Mouse (Mus musculus) heart, adult 8-10 months (tissue): ENCODE results near the gene Rdh19. TPM values are rescaled to one million over a fixed set of nuclear protein-coding genes. Genes with fewer than 3 reads are reported as not detected.
"Not testable (repeated sequence)": the region's sequence is repeated elsewhere in the genome, so short reads cannot be mapped to it uniquely, and the experiment has no call there.

ENCODE experiments used
- DNase-seq: peaks from one replicate; pipeline ENCODE4 v3.0.0; 2022; ENCODE audit warnings: low spot score
- total RNA-seq, 4 experiments: library from RNA; stranded (reverse); gene quantifications; 2 replicates each; pipeline ENCODE4 v1.2.4; 2022

The Rdh19 gene
- total RNA-seq, 4 experiments from 2014 or later = not detected

- no peak for DNase-seq
Observed at GRCm38 (mm10) chr10:127879155-127879688, 29.5 kb downstream of the Rdh19 start.

- no peak for DNase-seq
Observed at GRCm38 (mm10) chr10:127881041-127881440, 31.3 kb downstream of the Rdh19 start.

GRCm38 (mm10) chr10:127886551-127886950 is 36.8 kb downstream of the Rdh19 start:
- no peak for DNase-seq

- no peak for DNase-seq
Observed at GRCm38 (mm10) chr10:127886971-127887370, 37.2 kb downstream of the Rdh19 start.

GRCm38 (mm10) chr10:127888605-127889004 is 38.9 kb downstream of the Rdh19 start, which contains the start of gene Rdh7:
Gene Rdh7, minus strand, starts transcription at chr10:127888817.
- no peak for DNase-seq

GRCm38 (mm10) chr10:127891481-127891880 is 41.8 kb downstream of the Rdh19 start:
- no peak for DNase-seq

- not testable (repeated sequence) for DNase-seq
Observed at GRCm38 (mm10) chr10:127893163-127894022, 43.7 kb downstream of the Rdh19 start.

GRCm38 (mm10) chr10:127896705-127897104 is 47.0 kb downstream of the Rdh19 start:
- no peak for DNase-seq

- no peak for DNase-seq
Observed at GRCm38 (mm10) chr10:127897506-127897905, 47.8 kb downstream of the Rdh19 start.

- no peak for DNase-seq
Observed at GRCm38 (mm10) chr10:127898218-127898617, 48.5 kb downstream of the Rdh19 start, which contains the start of gene Sdr9c7. Gene Sdr9c7, plus strand, starts transcription at chr10:127898518.

- DNase-seq = no peak
Observed at GRCm38 (mm10) chr10:127899783-127900182, 50.1 kb downstream of the Rdh19 start.

- no peak for DNase-seq
Observed at GRCm38 (mm10) chr10:127901751-127902150, 52.0 kb downstream of the Rdh19 start.

- no peak for DNase-seq
Observed at GRCm38 (mm10) chr10:127903116-127903515, 53.4 kb downstream of the Rdh19 start.

- DNase-seq = peak; percentile 5
Observed at GRCm38 (mm10) chr10:127904718-127905446, 55.2 kb downstream of the Rdh19 start.

GRCm38 (mm10) chr10:127906138-127906537 is 56.4 kb downstream of the Rdh19 start:
- no peak for DNase-seq

- DNase-seq = no peak
Observed at GRCm38 (mm10) chr10:127907386-127907951, 57.7 kb downstream of the Rdh19 start.

Other genes starting within 250 kb of the Rdh19 start
- gene Lrp1, start 228.8 kb upstream of the Rdh19 start, total RNA-seq = 10 to 100 TPM; 64.0 to 88.9 (median 74.0) TPM
- gene Stat6, start 206.9 kb upstream of the Rdh19 start, total RNA-seq = 10 to 100 TPM; 38.4 to 43.7 (median 43.2) TPM
- gene Nemp1, start 183.0 kb upstream of the Rdh19 start, total RNA-seq = 1 to 10 TPM; 3.0 to 5.1 (median 3.6) TPM
- gene Nab2, start 181.4 kb upstream of the Rdh19 start, total RNA-seq = 10 to 100 TPM in 1 of 4 experiments, 1 to 10 TPM in 3; 5.0 to 10.3 (median 6.6) TPM
- under 1 TPM in 1 of 4 experiments, not detected in 3; 0.08 TPM for gene Myo1a, start 144.8 kb upstream of the Rdh19 start, total RNA-seq
- not detected for gene Tac2, start 125.5 kb upstream of the Rdh19 start, total RNA-seq
- gene Zbtb39, start 110.4 kb upstream of the Rdh19 start, total RNA-seq = 1 to 10 TPM; 6.4 to 7.9 (median 7.5) TPM
- gene Gpr182, start 98.2 kb upstream of the Rdh19 start, total RNA-seq = 1 to 10 TPM; 3.8 to 4.8 (median 4.2) TPM
- gene Rdh1, start 90.2 kb upstream of the Rdh19 start, total RNA-seq = under 1 TPM in 1 of 4 experiments, not detected in 3; 0.06 TPM
- gene Rdh16f1, start 90.1 kb upstream of the Rdh19 start, total RNA-seq = under 1 TPM in 1 of 4 experiments, not detected in 3; 0.22 TPM
- under 1 TPM in 2 of 4 experiments, not detected in 2; 0.09 to 0.22 TPM for gene Rdh9, start 73.5 kb upstream of the Rdh19 start, total RNA-seq
- gene Rdh16, start 48.8 kb upstream of the Rdh19 start, total RNA-seq = not detected
- not detected for gene Rdh16f2, start 16.5 kb downstream of the Rdh19 start, total RNA-seq
- gene Rdh7, start 38.9 kb downstream of the Rdh19 start, total RNA-seq = under 1 TPM in 1 of 4 experiments, not detected in 3; 0.19 TPM
- not detected for gene Sdr9c7, start 48.6 kb downstream of the Rdh19 start, total RNA-seq
- gene Hsd17b6, start 157.7 kb downstream of the Rdh19 start, total RNA-seq = not detected
- gene Prim1, start 165.2 kb downstream of the Rdh19 start, total RNA-seq = 1 to 10 TPM; 1.5 to 2.2 (median 1.7) TPM
- gene Naca, start 185.6 kb downstream of the Rdh19 start, total RNA-seq = 100 to 1,000 TPM; 503 to 580 (median 537) TPM
- gene Ptges3, start 209.0 kb downstream of the Rdh19 start, total RNA-seq = 100 to 1,000 TPM in 1 of 4 experiments, 10 to 100 TPM in 3; 77.8 to 104 (median 91.6) TPM
- 1,000 to 10,000 TPM; 7,887 to 9,725 (median 8,934) TPM for gene Atp5b, start 233.3 kb downstream of the Rdh19 start, total RNA-seq
- gene Baz2a, start 241.6 kb downstream of the Rdh19 start, total RNA-seq = 10 to 100 TPM; 21.3 to 22.8 (median 22.1) TPM